Mouse (Mus musculus): ENCODE data around the gene Slc16a10.

DNA sequence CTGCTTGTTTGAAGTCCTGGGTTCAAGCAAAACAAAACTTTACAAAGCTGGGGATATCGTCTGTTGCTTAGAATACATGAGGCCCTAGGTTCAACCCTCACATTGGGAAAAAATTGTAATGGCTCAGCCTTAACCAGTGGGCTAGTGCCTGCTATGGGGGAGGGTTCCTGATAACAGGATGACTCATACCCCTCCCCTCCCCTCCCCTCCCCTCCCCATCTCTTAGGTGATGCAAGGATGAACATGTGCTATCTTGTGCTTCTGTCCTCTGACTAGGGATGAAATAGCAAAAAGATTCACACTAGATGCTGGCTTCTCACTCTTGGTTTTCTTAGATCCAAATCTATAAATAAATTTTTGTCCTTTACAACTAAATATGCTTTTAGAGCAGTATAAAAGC lies 2.8 kb upstream of the Slc16a10 start:
- TF ChIP-seq CTCF (conservative IDR thresholded peaks at IDR 0.05 in 1 of 2, IDR thresholded peaks at IDR 0.05 in 1 of 2; ENCODE audit: low read depth in 2 of 2, low read length in 2 of 2) = no peak
- no peak for TF ChIP-seq POLR2A (IDR thresholded peaks at IDR 0.05; ENCODE audit: low read depth, low read length)
- TF ChIP-seq E2F4 (IDR thresholded peaks at IDR 0.05; ENCODE audit: insufficient replicate concordance, low read depth, low read length) = no peak
- no peak; the same call in 1 of the 2 replicates for TF ChIP-seq JUND (conservative IDR thresholded peaks at IDR 0.05; ENCODE audit: low read depth, low read length)
- no peak for TF ChIP-seq NRF1 (IDR thresholded peaks at IDR 0.05; ENCODE audit: low read depth, low read length)
- no peak for TF ChIP-seq NELFE (IDR thresholded peaks at IDR 0.05; ENCODE audit: low read depth, low read length)
- TF ChIP-seq MXI1 (IDR thresholded peaks at IDR 0.05; ENCODE audit: low read depth, low read length) = no peak
- TF ChIP-seq RCOR1 (conservative IDR thresholded peaks at IDR 0.05; ENCODE audit: low read depth, low read length) = no peak
- TF ChIP-seq ZNF384 (IDR thresholded peaks at IDR 0.05; ENCODE audit: low read depth, low read length) = no peak
- TF ChIP-seq MAFK (IDR thresholded peaks at IDR 0.05; ENCODE audit: insufficient replicate concordance, low read length) = no peak
- no peak for TF ChIP-seq USF1 (IDR thresholded peaks at IDR 0.05; ENCODE audit: low read depth, low read length)

Data from CH12.LX (cell line).